Mouse (Mus musculus): Measurements from ENCODE around the gene Ccser2. TPM values are rescaled to one million over a fixed set of nuclear protein-coding genes. Genes with fewer than 3 reads are reported as not detected.

Ccser2 gene
- total and polyA plus RNA-seq, 3 experiments: 63.1 to 122 (median 106) TPM

- Histone ChIP-seq H3K4me3 (peak overlapping the region; percentile 49), H3K27me3 (ENCODE audit: control insufficient read depth, insufficient read depth, low read length) (no peaks in the 10 kb centered on the region), H3K36me3 (ENCODE audit: control insufficient read depth, insufficient read depth, low read length) (no peaks in the 10 kb centered on the region), H3K4me1 (ENCODE audit: control insufficient read depth, insufficient read depth, low read length) (peaks cover 2% of the 10 kb centered on the region), H3K79me2 (replicated peaks; ENCODE audit: control insufficient read depth, insufficient read depth, low read length) (no peaks in the 10 kb centered on the region), H3K27ac (no peak overlapping the region), H3K9ac (ENCODE audit: low read depth, low read length) (peak overlapping the region; percentile 54)
- TF ChIP-seq POLR2A (IDR thresholded peaks at IDR 0.05; ENCODE audit: insufficient read depth, low read depth, low read length) (no peak), EP300 (IDR thresholded peaks at IDR 0.05; ENCODE audit: insufficient read depth, low read depth, low read length) (no peak), CTCF (IDR thresholded peaks at IDR 0.05) (peak; percentile 91)
- intact Hi-C loops (cut with DNase I): loop anchor here (1.0 to 5.0 kb wide), 2 partner anchors 169 to 268 kb away; no protein-coding TSS in a partner anchor
- WGBS: 12% methylated on average over 15 of the region's 15 CpGs
- DNase-seq: peak; percentile 82 to 93
Observed at GRCm38 (mm10) chr14:36863877-36864489, 104.6 kb downstream of the Ccser2 start.

- 13% methylated on average over 7 of the region's 7 CpGs for WGBS
- intact Hi-C loops (cut with DNase I): loop anchor here (5.0 kb wide), 1 partner anchor 270 kb away; no protein-coding TSS in a partner anchor
Observed at GRCm38 (mm10) chr14:36862387-36862786, 106.2 kb downstream of the Ccser2 start.

GRCm38 (mm10) chr14:36858932-36859331 is 109.6 kb downstream of the Ccser2 start:
- WGBS: 55% methylated on average over 4 of the region's 4 CpGs
- H3K27me3 ChIP-seq (ENCODE audit: control insufficient read depth, insufficient read depth, low read length): no peaks in the 10 kb centered on the region
- H3K36me3 ChIP-seq (ENCODE audit: control insufficient read depth, insufficient read depth, low read length): no peaks in the 10 kb centered on the region
- intact Hi-C loops (cut with DNase I): no loop called here
- no peak overlapping the region for H3K4me3 ChIP-seq
- H3K4me1 ChIP-seq (ENCODE audit: control insufficient read depth, insufficient read depth, low read length): peaks cover 2% of the 10 kb centered on the region
- H3K27ac ChIP-seq: no peak overlapping the region
- DNase-seq: no peak
- H3K9ac ChIP-seq (ENCODE audit: low read depth, low read length): no peak overlapping the region
- TF ChIP-seq CTCF (IDR thresholded peaks at IDR 0.05): no peak
- no peak for TF ChIP-seq POLR2A (IDR thresholded peaks at IDR 0.05; ENCODE audit: insufficient read depth, low read depth, low read length)
- TF ChIP-seq EP300 (IDR thresholded peaks at IDR 0.05; ENCODE audit: insufficient read depth, low read depth, low read length): no peak
- no peaks in the 10 kb centered on the region for H3K79me2 ChIP-seq (replicated peaks; ENCODE audit: control insufficient read depth, insufficient read depth, low read length)

More at GRCm38 (mm10) chr14:36862387-36862786, 106.2 kb downstream of the Ccser2 start:
- peak; percentile 17 to 58 for DNase-seq
- Histone ChIP-seq H3K4me3 (no peak overlapping the region), H3K36me3 (ENCODE audit: control insufficient read depth, insufficient read depth, low read length) (no peaks in the 10 kb centered on the region), H3K9ac (ENCODE audit: low read depth, low read length) (no peak overlapping the region), H3K79me2 (replicated peaks; ENCODE audit: control insufficient read depth, insufficient read depth, low read length) (no peaks in the 10 kb centered on the region), H3K27me3 (ENCODE audit: control insufficient read depth, insufficient read depth, low read length) (no peaks in the 10 kb centered on the region), H3K27ac (no peak overlapping the region), H3K4me1 (ENCODE audit: control insufficient read depth, insufficient read depth, low read length) (peaks cover 2% of the 10 kb centered on the region)
- peak; percentile 82 for TF ChIP-seq CTCF (IDR thresholded peaks at IDR 0.05)
- TF ChIP-seq POLR2A (IDR thresholded peaks at IDR 0.05; ENCODE audit: insufficient read depth, low read depth, low read length): no peak

- Histone ChIP-seq H3K9ac (ENCODE audit: low read depth, low read length) (no peak overlapping the region), H3K4me1 (ENCODE audit: control insufficient read depth, insufficient read depth, low read length) (no peaks in the 10 kb centered on the region), H3K79me2 (replicated peaks; ENCODE audit: control insufficient read depth, insufficient read depth, low read length) (no peaks in the 10 kb centered on the region), H3K27ac (no peak overlapping the region), H3K36me3 (ENCODE audit: control insufficient read depth, insufficient read depth, low read length) (no peaks in the 10 kb centered on the region), H3K27me3 (ENCODE audit: control insufficient read depth, insufficient read depth, low read length) (no peaks in the 10 kb centered on the region), H3K4me3 (no peak overlapping the region)
- TF ChIP-seq CTCF (IDR thresholded peaks at IDR 0.05): no peak
- TF ChIP-seq EP300 (IDR thresholded peaks at IDR 0.05; ENCODE audit: insufficient read depth, low read depth, low read length): no peak
- intact Hi-C loops (cut with DNase I): no loop called here
- no peak for DNase-seq
- WGBS: 42% methylated on average over 4 of the region's 4 CpGs
Observed at GRCm38 (mm10) chr14:36852972-36853371, 115.6 kb downstream of the Ccser2 start.

- TF ChIP-seq EP300 (IDR thresholded peaks at IDR 0.05; ENCODE audit: insufficient read depth, low read depth, low read length): no peak
- no peak for TF ChIP-seq CTCF (IDR thresholded peaks at IDR 0.05)
- TF ChIP-seq POLR2A (IDR thresholded peaks at IDR 0.05; ENCODE audit: insufficient read depth, low read depth, low read length): no peak
- Histone ChIP-seq H3K36me3 (ENCODE audit: control insufficient read depth, insufficient read depth, low read length) (no peaks in the 10 kb centered on the region), H3K79me2 (replicated peaks; ENCODE audit: control insufficient read depth, insufficient read depth, low read length) (no peaks in the 10 kb centered on the region), H3K27ac (no peak overlapping the region), H3K4me1 (ENCODE audit: control insufficient read depth, insufficient read depth, low read length) (no peaks in the 10 kb centered on the region), H3K4me3 (no peak overlapping the region), H3K27me3 (ENCODE audit: control insufficient read depth, insufficient read depth, low read length) (no peaks in the 10 kb centered on the region), H3K9ac (ENCODE audit: low read depth, low read length) (no peak overlapping the region)
- no peak for DNase-seq
- intact Hi-C loops (cut with DNase I): no loop called here
- WGBS: 0% methylated on average over 1 of the region's 1 CpGs
Observed at GRCm38 (mm10) chr14:36848860-36849259, 119.7 kb downstream of the Ccser2 start.

Other genes starting within 250 kb of the Ccser2 start
- not detected for gene Rgr, start 80.2 kb upstream of the Ccser2 start, total RNA-seq (2021)
- gene Rgr, start 80.2 kb upstream of the Ccser2 start, polyA plus RNA-seq (2012; rRNA removed): not detected in 2 replicates
- not detected for gene Lrit1, start 86.1 kb upstream of the Ccser2 start, total RNA-seq (2021)
- gene Lrit1, start 86.1 kb upstream of the Ccser2 start, polyA plus RNA-seq (2012; rRNA removed): not detected in 2 replicates
- not detected for gene Lrit2, start 99.2 kb upstream of the Ccser2 start, total RNA-seq (2021)
- not detected in 2 replicates for gene Lrit2, start 99.2 kb upstream of the Ccser2 start, polyA plus RNA-seq (2012; rRNA removed)
- gene Cdhr1, start 129.6 kb upstream of the Ccser2 start, total RNA-seq (2021): under 1 TPM in 1 of 2 experiments, not detected in 1; 0.08 TPM
- gene Cdhr1, start 129.6 kb upstream of the Ccser2 start, polyA plus RNA-seq (2012; rRNA removed): 0.06 and 0.16 TPM in 2 replicates
- gene 2610528A11Rik, start 145.2 kb upstream of the Ccser2 start, total RNA-seq (2021): not detected
- gene 2610528A11Rik, start 145.2 kb upstream of the Ccser2 start, polyA plus RNA-seq (2012; rRNA removed): 0.27 TPM in 1 of 2 replicates, not detected in the other
- 100 to 1,000 TPM; 604 to 677 TPM for gene Ghitm, start 166.5 kb upstream of the Ccser2 start, total RNA-seq (2021)
- 328 and 496 TPM in 2 replicates for gene Ghitm, start 166.5 kb upstream of the Ccser2 start, polyA plus RNA-seq (2012; rRNA removed)